Mouse (Mus musculus) stomach, embryonic 14.5 days (tissue): Measurements from ENCODE around the gene Mob3b. TPM values are rescaled to one million over a fixed set of nuclear protein-coding genes. Genes with fewer than 3 reads are reported as not detected.
"Not testable (repeated sequence)": the region's sequence is repeated elsewhere in the genome, so short reads cannot be mapped to it uniquely, and the experiment has no call there.

Experiments used
- ATAC-seq: fragments of 200-750 bp; cut with Nextera tagmentation; 2 replicates; pipeline ENCODE4 v1.8.0; 2017; ENCODE audit warnings: low read depth, moderate TSS enrichment; ENCODE audit not compliant: insufficient number of reproducible peaks, insufficient read depth, low FRiP score
- H3K27ac ChIP-seq: fragments of 300-500 bp; sonication (generic); 2 replicates; pipeline ENCODE4 v1.5.1; 2014; ENCODE audit warnings: mild to moderate bottlenecking, low read length, moderate library complexity, mixed read lengths
- H3K27me3 ChIP-seq: fragments of 300-500 bp; sonication (generic); 2 replicates; pipeline ENCODE4 v1.6.1; 2014; ENCODE audit warnings: low read length, control low read depth, mixed read lengths; ENCODE audit not compliant: control insufficient read depth, insufficient read depth
- H3K36me3 ChIP-seq: fragments of 300-500 bp; sonication (generic); 2 replicates; pipeline ENCODE4 v1.6.1; 2014; ENCODE audit warnings: mild to moderate bottlenecking, control low read depth, low read length, moderate library complexity, mixed read lengths; ENCODE audit not compliant: control insufficient read depth, insufficient read depth
- H3K4me1 ChIP-seq: fragments of 300-500 bp; sonication (generic); 2 replicates; pipeline ENCODE4 v1.6.1; 2014; ENCODE audit warnings: low read length, control low read depth, mixed read lengths; ENCODE audit not compliant: control insufficient read depth, insufficient read depth
- H3K4me2 ChIP-seq: fragments of 300-500 bp; sonication (generic); replicated peaks from 2 replicates; pipeline ENCODE4 v1.6.1; 2014; ENCODE audit warnings: low read depth, low read length, control low read depth
- H3K4me3 ChIP-seq: fragments of 300-500 bp; sonication (generic); 2 replicates; pipeline ENCODE4 v1.5.1; 2014; ENCODE audit warnings: low read depth, low read length, control low read depth
- H3K9ac ChIP-seq: fragments of 300-500 bp; sonication (generic); replicated peaks from 2 replicates; pipeline ENCODE4 v1.6.1; 2014; ENCODE audit warnings: low read depth, mild to moderate bottlenecking, control low read depth, low read length, moderate library complexity, mixed read lengths
- H3K9me3 ChIP-seq: fragments of 300-500 bp; sonication (generic); 2 replicates; pipeline ENCODE4 v1.6.1; 2016; ENCODE audit warnings: low read depth, low read length, control low read depth; ENCODE audit not compliant: control insufficient read depth
- WGBS: fragments of 180-500 bp; shearing (Covaris S2); extraction: QIAGEN DNeasy Blood & Tissue Kit; methylation state at CpG from one replicate; pipeline ENCODE4 v1.1.7; 2014; 5-methylcytosine and 5-hydroxymethylcytosine counted together
- polyA plus RNA-seq: library from polyadenylated mRNA; unstranded; fragments of >200 nt; fragmentation: Nextera tagmentation; extraction: Ambion mirVana; gene quantifications from 2 replicates; pipeline ENCODE4 v1.2.1, GENCODE M21; 2014

The Mob3b gene
- polyA plus RNA-seq, 1 experiment from 2014 or later: 23.6 TPM

DNA sequence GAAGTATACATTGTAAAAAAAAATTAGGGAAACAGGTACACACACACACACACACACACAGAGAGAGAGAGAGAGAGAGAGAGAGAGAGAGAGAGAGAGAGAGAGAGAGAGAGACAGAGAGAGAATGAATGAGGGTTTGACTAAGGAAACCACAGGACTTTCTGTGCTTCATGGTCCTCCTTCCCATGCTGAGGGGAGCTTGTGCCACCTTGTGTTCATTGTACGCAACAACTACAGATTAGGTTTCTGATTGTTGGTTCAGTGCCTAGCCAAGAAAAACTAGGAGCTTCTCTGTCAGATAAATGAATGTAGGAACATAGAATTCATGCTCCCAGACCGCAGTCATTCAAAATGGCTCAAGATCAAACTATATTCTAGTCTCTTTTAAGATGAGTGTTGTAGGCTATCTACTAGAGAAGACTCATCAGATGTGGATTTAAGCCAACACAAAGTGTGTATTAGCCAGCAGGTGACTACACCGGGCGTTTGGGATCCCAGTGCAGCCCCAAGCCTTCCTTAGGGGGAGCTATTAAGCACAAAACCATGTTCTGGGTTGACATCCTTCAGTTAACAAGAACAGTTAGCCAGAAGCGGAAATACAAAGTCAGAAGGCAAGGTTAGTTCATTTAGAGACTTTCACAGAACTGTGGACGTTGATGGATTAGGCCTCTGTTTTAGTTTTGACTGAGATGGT, 235.0 kb downstream of the Mob3b start:
- H3K27ac ChIP-seq: no peak overlapping the region
- no peak overlapping the region for H3K4me3 ChIP-seq
- H3K4me1 ChIP-seq: no peaks in the 10 kb centered on the region
- no peak overlapping the region for H3K9ac ChIP-seq
- ATAC-seq: no peak
- no peak overlapping the region for H3K4me2 ChIP-seq
- H3K27me3 ChIP-seq: no peaks in the 10 kb centered on the region
- no peaks in the 10 kb centered on the region for H3K9me3 ChIP-seq
- 66% methylated on average over 6 of the region's 6 CpGs for WGBS
- no peaks in the 10 kb centered on the region for H3K36me3 ChIP-seq

DNA sequence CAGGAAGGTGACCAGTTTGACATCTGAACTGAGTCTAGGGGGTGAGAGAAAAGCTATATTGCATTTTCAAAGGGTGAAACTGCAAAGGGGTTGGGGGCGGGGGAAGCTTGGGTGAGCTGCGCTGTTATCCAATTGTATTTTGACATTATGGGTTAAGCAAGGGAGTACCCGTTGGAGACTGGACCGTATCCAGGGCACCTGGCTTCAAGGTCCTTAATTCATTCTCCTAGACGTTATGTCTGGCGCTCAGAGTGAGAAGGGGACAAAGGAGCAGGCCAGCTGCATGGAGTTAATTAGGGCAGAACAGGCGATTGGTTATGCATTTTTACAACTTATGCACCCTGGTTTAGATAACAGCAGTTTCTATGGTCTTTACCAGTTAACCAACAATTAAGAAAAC, 239.9 kb downstream of the Mob3b start:
- Histone ChIP-seq H3K9me3 (no peaks in the 10 kb centered on the region), H3K4me1 (peaks cover 3% of the 10 kb centered on the region; the same call in 1 of the 2 replicates), H3K27me3 (no peaks in the 10 kb centered on the region), H3K4me2 (no peak overlapping the region), H3K27ac (no peak overlapping the region), H3K9ac (no peak overlapping the region), H3K36me3 (no peaks in the 10 kb centered on the region), H3K4me3 (no peak overlapping the region)
- 65% methylated on average over 7 of the region's 7 CpGs for WGBS
- ATAC-seq: no peak

DNA sequence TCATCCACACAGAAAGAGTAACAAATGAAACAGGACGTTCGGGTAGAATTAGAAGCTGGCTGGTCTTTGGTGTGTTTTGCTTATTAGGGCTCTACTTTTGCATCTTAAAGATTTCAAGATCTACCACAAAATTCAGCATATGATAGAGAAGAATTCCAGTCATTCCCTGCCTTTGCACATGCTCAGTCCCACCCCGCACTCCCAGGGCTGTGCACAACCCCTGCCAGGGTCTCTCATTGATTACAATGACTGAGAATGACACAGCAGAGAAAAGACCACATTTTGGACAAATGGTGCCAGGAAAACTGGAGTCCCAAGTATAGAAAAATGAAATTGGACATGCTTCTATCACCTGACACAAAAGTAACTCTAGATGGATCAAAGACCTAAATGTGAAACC, 245.1 kb downstream of the Mob3b start:
- Histone ChIP-seq H3K4me3 (no peak overlapping the region), H3K9me3 (no peaks in the 10 kb centered on the region), H3K36me3 (no peaks in the 10 kb centered on the region), H3K4me2 (no peak overlapping the region), H3K9ac (no peak overlapping the region), H3K27me3 (no peaks in the 10 kb centered on the region), H3K27ac (no peak overlapping the region), H3K4me1 (peaks cover 3% of the 10 kb centered on the region; the same call in 1 of the 2 replicates)
- no peak for ATAC-seq
- 84% methylated on average over 3 of the region's 3 CpGs for WGBS

DNA sequence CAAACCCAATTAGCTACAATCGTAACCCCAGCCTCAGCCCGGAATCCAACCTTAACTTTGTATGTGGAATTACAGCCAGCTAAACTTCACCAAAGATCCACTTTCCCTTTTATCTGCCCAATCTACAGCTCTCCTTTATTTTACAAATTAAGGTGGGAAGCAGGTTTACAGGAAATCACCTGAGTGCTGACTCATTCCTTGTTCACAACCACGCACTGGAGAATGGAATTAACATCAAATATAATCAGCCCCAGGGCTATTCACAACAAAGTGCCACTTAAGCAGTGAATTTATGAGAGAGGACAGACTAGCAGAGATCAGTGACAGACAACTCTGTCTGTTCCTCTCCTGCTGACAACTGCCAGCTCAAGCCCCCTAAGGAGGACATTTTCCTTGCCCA, 245.9 kb downstream of the Mob3b start:
- H3K4me3 ChIP-seq: no peak overlapping the region
- H3K4me2 ChIP-seq: no peak overlapping the region
- H3K9ac ChIP-seq: no peak overlapping the region
- no peaks in the 10 kb centered on the region for H3K27me3 ChIP-seq
- peaks cover 3% of the 10 kb centered on the region; the same call in 1 of the 2 replicates for H3K4me1 ChIP-seq
- WGBS: 66% methylated on average over 3 of the region's 3 CpGs
- no peak overlapping the region for H3K27ac ChIP-seq
- no peak for ATAC-seq
- H3K36me3 ChIP-seq: no peaks in the 10 kb centered on the region
- no peaks in the 10 kb centered on the region for H3K9me3 ChIP-seq

DNA sequence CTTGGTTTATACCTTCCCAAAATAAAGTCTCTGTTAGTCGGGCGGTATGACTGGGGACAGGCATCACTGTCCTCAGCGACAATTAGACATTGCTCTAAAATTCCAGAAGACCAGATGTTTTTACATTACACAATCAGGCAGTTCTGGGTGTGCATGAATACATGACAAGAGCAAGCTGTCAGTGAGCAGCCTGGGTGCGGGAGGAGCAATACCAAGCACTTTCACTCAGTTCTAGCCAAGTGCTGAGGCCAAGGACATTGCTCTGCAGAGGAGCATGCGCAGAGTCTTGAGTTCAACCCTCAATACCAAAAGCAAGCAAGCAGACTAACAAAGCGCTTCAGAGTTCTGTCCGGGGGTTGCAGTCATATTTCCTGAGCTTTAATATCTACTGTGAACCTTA, 249.2 kb downstream of the Mob3b start:
- peak; percentile 48; the same call in 1 of the 2 replicates for ATAC-seq
- Histone ChIP-seq H3K9me3 (no peaks in the 10 kb centered on the region), H3K4me1 (no peaks in the 10 kb centered on the region), H3K9ac (no peak overlapping the region), H3K36me3 (no peaks in the 10 kb centered on the region), H3K4me2 (no peak overlapping the region), H3K4me3 (no peak overlapping the region), H3K27ac (peak overlapping the region; percentile 16; the same call in 1 of the 2 replicates), H3K27me3 (no peaks in the 10 kb centered on the region)
- 62% methylated on average over 7 of the region's 7 CpGs for WGBS

DNA sequence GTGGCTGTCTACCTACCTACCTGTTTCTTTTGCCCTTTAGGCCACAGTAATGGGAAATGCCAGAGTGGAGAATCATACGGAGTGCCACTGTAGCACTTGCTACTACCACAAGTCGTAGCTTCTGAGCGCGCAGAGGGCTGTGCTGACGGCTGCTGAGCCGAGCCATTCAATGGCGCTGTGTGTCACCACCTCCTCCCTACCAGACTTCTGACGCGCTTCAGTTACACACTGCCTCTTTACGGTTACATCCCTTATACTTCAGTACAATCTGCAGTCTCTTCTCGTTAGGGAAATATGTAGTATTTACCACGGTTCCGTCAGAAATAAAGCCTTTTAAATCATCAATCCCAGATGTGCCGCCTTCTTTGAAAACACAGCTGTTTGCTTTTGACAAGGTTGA, 250.3 kb downstream of the Mob3b start:
- Histone ChIP-seq H3K4me2 (no peak overlapping the region), H3K27ac (no peak overlapping the region), H3K9ac (no peak overlapping the region), H3K9me3 (no peaks in the 10 kb centered on the region), H3K4me3 (no peak overlapping the region), H3K27me3 (no peaks in the 10 kb centered on the region), H3K4me1 (no peaks in the 10 kb centered on the region), H3K36me3 (no peaks in the 10 kb centered on the region)
- 31% methylated on average over 14 of the region's 14 CpGs for WGBS
- peak; percentile 56; the same call in 1 of the 2 replicates for ATAC-seq

DNA sequence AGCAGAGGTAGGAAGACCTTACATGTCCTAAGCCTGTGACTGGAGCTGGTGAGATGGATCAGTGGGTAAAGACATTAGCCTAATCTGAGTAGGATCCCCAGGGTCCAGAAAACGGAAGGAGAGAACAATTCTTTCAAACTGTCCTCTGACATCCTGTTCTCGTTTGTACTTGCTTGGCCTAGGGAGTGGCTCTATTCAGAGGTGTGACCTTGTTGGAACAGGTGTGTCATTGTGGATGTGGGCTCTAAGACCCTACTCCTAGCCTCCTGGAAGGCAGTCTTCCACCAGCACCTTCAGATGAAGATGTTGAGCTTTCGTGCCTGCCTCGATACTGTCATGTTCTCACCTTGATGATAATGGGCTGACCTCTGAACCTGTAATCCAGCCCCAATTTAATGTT, 251.1 kb downstream of the Mob3b start:
- WGBS: 71% methylated on average over 4 of the region's 4 CpGs
- H3K9ac ChIP-seq: no peak overlapping the region
- H3K4me2 ChIP-seq: no peak overlapping the region
- no peaks in the 10 kb centered on the region for H3K27me3 ChIP-seq
- no peaks in the 10 kb centered on the region for H3K4me1 ChIP-seq
- ATAC-seq: no peak
- no peak overlapping the region for H3K4me3 ChIP-seq
- H3K27ac ChIP-seq: no peak overlapping the region
- no peaks in the 10 kb centered on the region for H3K9me3 ChIP-seq
- H3K36me3 ChIP-seq: no peaks in the 10 kb centered on the region

DNA sequence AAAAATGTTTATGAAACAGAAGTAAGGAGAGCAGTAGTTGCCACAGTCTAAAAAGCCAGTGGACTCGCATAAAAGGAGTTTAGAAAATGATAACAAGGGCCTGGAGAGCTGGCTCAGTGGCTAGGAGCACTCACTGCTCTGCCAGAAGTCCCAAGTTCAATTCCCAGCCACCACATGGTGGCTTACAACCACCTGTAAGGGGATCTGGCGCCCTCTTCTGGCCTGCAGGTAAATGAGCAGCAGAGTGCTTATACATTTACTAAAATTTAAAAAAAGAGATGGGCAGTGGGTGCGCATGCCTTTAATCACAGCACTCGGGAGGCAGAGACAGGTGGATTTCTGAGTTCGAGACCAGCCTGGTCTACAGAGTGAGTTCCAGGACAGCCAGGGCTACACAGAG, 251.9 kb downstream of the Mob3b start:
- Histone ChIP-seq H3K27me3 (no peaks in the 10 kb centered on the region), H3K9me3 (no peaks in the 10 kb centered on the region), H3K27ac (no peak overlapping the region), H3K4me3 (no peak overlapping the region), H3K4me2 (no peak overlapping the region), H3K9ac (no peak overlapping the region), H3K36me3 (no peaks in the 10 kb centered on the region), H3K4me1 (no peaks in the 10 kb centered on the region)
- no peak for ATAC-seq
- 66% methylated on average over 5 of the region's 5 CpGs for WGBS

DNA sequence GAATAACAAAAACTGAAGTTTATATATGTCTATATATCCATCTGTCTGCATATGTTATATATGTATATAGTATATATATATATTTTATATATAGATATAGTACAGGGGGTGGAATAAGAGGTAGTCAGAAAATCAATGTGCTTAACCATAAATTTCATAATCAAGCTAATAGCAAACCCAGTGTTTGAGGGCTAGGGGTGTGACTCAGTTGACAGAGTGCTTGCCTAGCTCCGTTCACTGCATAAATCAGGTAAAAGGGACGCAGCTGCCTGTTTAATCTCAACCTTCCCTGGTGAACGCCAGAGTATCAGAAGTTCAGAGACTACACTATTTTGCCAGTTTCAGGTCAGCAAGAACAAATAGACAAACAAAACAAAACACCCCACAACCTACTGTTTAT, 255.7 kb downstream of the Mob3b start:
- H3K36me3 ChIP-seq, H3K4me3 ChIP-seq, ATAC-seq, H3K4me2 ChIP-seq, H3K27me3 ChIP-seq, H3K9ac ChIP-seq, H3K9me3 ChIP-seq, H3K27ac ChIP-seq, H3K4me1 ChIP-seq: not testable (repeated sequence)
- 34% methylated on average over 3 of the region's 3 CpGs for WGBS
